Mouse (Mus musculus) heart, embryonic 10.5 days (tissue): ENCODE results near the gene Ciart. TPM values are rescaled to one million over a fixed set of nuclear protein-coding genes. Genes with fewer than 3 reads are reported as not detected.
A peak's percentile ranks its signal among the peaks of the same experiment; 100 is the strongest.
"Not testable (repeated sequence)": the region's sequence is repeated elsewhere in the genome, so short reads cannot be mapped to it uniquely, and the experiment has no call there.

Source experiments
- DNase-seq: peaks from one replicate; pipeline ENCODE4 v3.0.0-alpha.2; 2017; ENCODE audit warnings: low spot score
- H3K27ac ChIP-seq: fragments of 300-500 bp; sonication (generic); 2 replicates; pipeline ENCODE4 v1.5.1; 2016; ENCODE audit warnings: mild to moderate bottlenecking
- H3K27me3 ChIP-seq: fragments of 300-500 bp; sonication (generic); 2 replicates; pipeline ENCODE4 v1.6.1; 2016; ENCODE audit warnings: mild to moderate bottlenecking; ENCODE audit not compliant: poor library complexity, insufficient read depth, severe bottlenecking
- H3K36me3 ChIP-seq: fragments of 300-500 bp; sonication (generic); 2 replicates; pipeline ENCODE4 v1.6.1; 2016; ENCODE audit warnings: mild to moderate bottlenecking, moderate library complexity
- H3K4me1 ChIP-seq: fragments of 300-500 bp; sonication (generic); 2 replicates; pipeline ENCODE4 v1.6.1; 2016; ENCODE audit warnings: mild to moderate bottlenecking
- H3K4me3 ChIP-seq: fragments of 300-500 bp; sonication (generic); 2 replicates; pipeline ENCODE4 v1.5.1; 2016; ENCODE audit warnings: mild to moderate bottlenecking, moderate library complexity
- H3K9me3 ChIP-seq: fragments of 300-500 bp; sonication (generic); 2 replicates; pipeline ENCODE4 v1.6.1; 2016; ENCODE audit warnings: mild to moderate bottlenecking, moderate library complexity
- whole genome bisulfite sequencing: fragments of 180-500 bp; shearing (Covaris S2); methylation state at CpG from one replicate; pipeline ENCODE4 v1.1.7; 2016; 5-methylcytosine and 5-hydroxymethylcytosine counted together
- polyA plus RNA-seq: library from polyadenylated mRNA; unstranded; fragments of >200 nt; fragmentation: Nextera tagmentation; extraction: Ambion mirVana; gene quantifications from 2 replicates; pipeline ENCODE4 v1.2.1, GENCODE M21; 2016

Ciart gene
- 6.0 and 10.7 TPM in 2 replicates for polyA plus RNA-seq

GRCm38 (mm10) chr3:95881979-95882815, at the start of gene Ciart:
Ciart (minus strand) TSS chr3:95882251.
- DNase-seq, result peak; percentile 99
- Histone ChIP-seq H3K27me3 (no peaks in the 10 kb centered on the region), H3K27ac (peak within 1 kb of the TSS; percentile 81), H3K36me3 (peaks cover 7% of the 10 kb centered on the region; the same call in 1 of the 2 replicates), H3K4me1 (peaks cover 16% of the 10 kb centered on the region), H3K9me3 (no peaks in the 10 kb centered on the region), H3K4me3 (peak within 1 kb of the TSS; percentile 72)
- under 1% methylated on average over 66 of the region's 66 CpGs for WGBS

GRCm38 (mm10) chr3:95931471-95931870, 49.4 kb upstream of the Ciart start:
- Histone ChIP-seq H3K36me3 (peaks cover 30% of the 10 kb centered on the region), H3K27ac (no peak overlapping the region), H3K4me1 (peaks cover 15% of the 10 kb centered on the region), H3K4me3 (0 out of 2 replicates have a peak overlapping the region, but pooled peaks have one; percentile 83), H3K27me3 (no peaks in the 10 kb centered on the region), H3K9me3 (no peaks in the 10 kb centered on the region)
- 91% methylated on average over 1 of the region's 1 CpGs for WGBS
- DNase-seq, result no peak

- H3K4me3 ChIP-seq, result peak overlapping the region; percentile 83
- peak overlapping the region; percentile 96 for H3K27ac ChIP-seq
- peaks cover 25% of the 10 kb centered on the region for H3K36me3 ChIP-seq
- no peak for DNase-seq
- peaks cover 15% of the 10 kb centered on the region for H3K4me1 ChIP-seq
- H3K9me3 ChIP-seq, result no peaks in the 10 kb centered on the region
- 4% methylated on average over 5 of the region's 5 CpGs for WGBS
- no peaks in the 10 kb centered on the region for H3K27me3 ChIP-seq
Observed at GRCm38 (mm10) chr3:95930471-95930789, 48.4 kb upstream of the Ciart start.

- Histone ChIP-seq H3K4me1 (peaks cover 15% of the 10 kb centered on the region), H3K27me3 (no peaks in the 10 kb centered on the region), H3K4me3 (peak overlapping the region; percentile 83), H3K9me3 (no peaks in the 10 kb centered on the region), H3K27ac (peak overlapping the region; percentile 96), H3K36me3 (peaks cover 19% of the 10 kb centered on the region)
- whole genome bisulfite sequencing, result under 1% methylated on average over 105 of the region's 105 CpGs
- DNase-seq, result peak; percentile 84
Observed at GRCm38 (mm10) chr3:95929581-95930470, 47.8 kb upstream of the Ciart start.

- under 1% methylated on average over 49 of the region's 49 CpGs for WGBS
Observed at GRCm38 (mm10) chr3:95928658-95929503, 46.8 kb upstream of the Ciart start, which contains the start of gene Anp32e. Anp32e (plus strand) TSS chr3:95929246.

GRCm38 (mm10) chr3:95928261-95928657, 46.2 kb upstream of the Ciart start:
- DNase-seq, result no peak
- H3K36me3 ChIP-seq, result peaks cover 4% of the 10 kb centered on the region
- H3K27ac ChIP-seq, result peak overlapping the region; percentile 96
- 55% methylated on average over 6 of the region's 6 CpGs for whole genome bisulfite sequencing
- H3K9me3 ChIP-seq, result no peaks in the 10 kb centered on the region
- peaks cover 15% of the 10 kb centered on the region for H3K4me1 ChIP-seq
- H3K27me3 ChIP-seq, result no peaks in the 10 kb centered on the region
- H3K4me3 ChIP-seq, result peak overlapping the region; percentile 83

More at GRCm38 (mm10) chr3:95928658-95929503, 46.8 kb upstream of the Ciart start, which contains the start of gene Anp32e:
- peak; percentile 99 for DNase-seq
- H3K27ac ChIP-seq, result peak within 1 kb of the TSS; percentile 96
- no peaks in the 10 kb centered on the region for H3K27me3 ChIP-seq
- no peaks in the 10 kb centered on the region for H3K9me3 ChIP-seq
- peak within 1 kb of the TSS; percentile 83 for H3K4me3 ChIP-seq
- H3K4me1 ChIP-seq, result peaks cover 15% of the 10 kb centered on the region
- peaks cover 10% of the 10 kb centered on the region for H3K36me3 ChIP-seq

GRCm38 (mm10) chr3:95925087-95925486, 43.0 kb upstream of the Ciart start:
- Histone ChIP-seq H3K27ac (no peak overlapping the region), H3K27me3 (no peaks in the 10 kb centered on the region), H3K4me1 (peaks cover 10% of the 10 kb centered on the region), H3K36me3 (no peaks in the 10 kb centered on the region), H3K9me3 (no peaks in the 10 kb centered on the region), H3K4me3 (no peak overlapping the region)
- DNase-seq, result no peak
- WGBS, result 83% methylated on average over 5 of the region's 5 CpGs

GRCm38 (mm10) chr3:95924185-95924584, 42.1 kb upstream of the Ciart start:
- Histone ChIP-seq H3K9me3 (no peaks in the 10 kb centered on the region), H3K27ac (no peak overlapping the region), H3K36me3 (no peaks in the 10 kb centered on the region), H3K4me3 (no peak overlapping the region), H3K4me1 (peaks cover 10% of the 10 kb centered on the region), H3K27me3 (no peaks in the 10 kb centered on the region)
- DNase-seq, result no peak
- WGBS, result 63% methylated on average over 4 of the region's 4 CpGs

- H3K27me3 ChIP-seq, H3K9me3 ChIP-seq, H3K27ac ChIP-seq, DNase-seq, H3K4me3 ChIP-seq, H3K36me3 ChIP-seq: not testable (repeated sequence)
- WGBS, result 89% methylated on average over 7 of the region's 7 CpGs
- H3K4me1 ChIP-seq, result peaks cover 10% of the 10 kb centered on the region
Observed at GRCm38 (mm10) chr3:95923429-95923828, 41.4 kb upstream of the Ciart start.

GRCm38 (mm10) chr3:95920532-95920931, 38.5 kb upstream of the Ciart start:
- H3K9me3 ChIP-seq, DNase-seq, H3K36me3 ChIP-seq, H3K27ac ChIP-seq, H3K27me3 ChIP-seq, H3K4me3 ChIP-seq: not testable (repeated sequence)
- H3K4me1 ChIP-seq, result peaks cover 10% of the 10 kb centered on the region
- WGBS, result 56% methylated on average over 2 of the region's 2 CpGs

- WGBS, result 65% methylated on average over 7 of the region's 7 CpGs
- H3K36me3 ChIP-seq, result no peaks in the 10 kb centered on the region
- H3K27ac ChIP-seq, result no peak overlapping the region
- DNase-seq, result no peak
- H3K27me3 ChIP-seq, result no peaks in the 10 kb centered on the region
- peaks cover 10% of the 10 kb centered on the region for H3K4me1 ChIP-seq
- H3K4me3 ChIP-seq, result no peak overlapping the region
- H3K9me3 ChIP-seq, result no peaks in the 10 kb centered on the region
Observed at GRCm38 (mm10) chr3:95916760-95917159, 34.7 kb upstream of the Ciart start.

GRCm38 (mm10) chr3:95914706-95915105, 32.7 kb upstream of the Ciart start:
- no peak for DNase-seq
- Histone ChIP-seq H3K27ac (no peak overlapping the region), H3K9me3 (no peaks in the 10 kb centered on the region), H3K27me3 (no peaks in the 10 kb centered on the region), H3K36me3 (no peaks in the 10 kb centered on the region), H3K4me1 (no peaks in the 10 kb centered on the region), H3K4me3 (no peak overlapping the region)
- 76% methylated on average over 4 of the region's 4 CpGs for WGBS
